Mouse (Mus musculus): ENCODE data around the gene Lhx6. TPM values are rescaled to one million over a fixed set of nuclear protein-coding genes. Genes with fewer than 3 reads are reported as not detected.

Gene Lhx6
- total and polyA plus RNA-seq, 3 experiments = 0.11 to 0.42 (median 0.31) TPM

GRCm38 (mm10) chr2:36127973-36128372 lies 22.8 kb upstream of the Lhx6 start:
- in situ Hi-C loops (cut with MboI; ENCODE audit: low pct_ligation_motif_present, low pct_unique_long_range_greater_than_20kb, low sequenced_read_pairs) (no loop called here), dilution Hi-C loops (cut with MboI; ENCODE audit: extremely low pct_ligation_motif_present, extremely low pct_unique_long_range_greater_than_20kb, low sequenced_read_pairs) (no loop called here)
- H3K36me3 ChIP-seq (replicated peaks in 1 of 2; ENCODE audit: control insufficient read depth in 1 of 2, insufficient read depth in 1 of 2, low read length in 1 of 2) = peaks cover 53 to 85% of the 10 kb centered on the region in 2 experiments
- no peaks in the 10 kb centered on the region for H3K9me3 ChIP-seq (replicated peaks; ENCODE audit: low read length)
- no peak overlapping the region for H3K4me2 ChIP-seq (ENCODE audit: insufficient read depth, low read depth, poor library complexity, severe bottlenecking)
- TF ChIP-seq SIN3A (IDR thresholded peaks at IDR 0.05; ENCODE audit: low read length) = no peak
- TF ChIP-seq TBP (conservative IDR thresholded peaks at IDR 0.05; ENCODE audit: low read depth, low read length) = no peak
- no peak for TF ChIP-seq CHD1 (IDR thresholded peaks at IDR 0.05; ENCODE audit: low read depth, low read length)
- no peak for TF ChIP-seq KAT2A (IDR thresholded peaks at IDR 0.05; ENCODE audit: insufficient replicate concordance, low read length)
- no peak for TF ChIP-seq EP300 (IDR thresholded peaks at IDR 0.05; ENCODE audit: low read length)
- no peak for TF ChIP-seq NRF1 (IDR thresholded peaks at IDR 0.05; ENCODE audit: low read depth, low read length)
- no peak for TF ChIP-seq PAX5 (IDR thresholded peaks at IDR 0.05; ENCODE audit: low read length)
- no peak for TF ChIP-seq ZC3H11A (IDR thresholded peaks at IDR 0.05; ENCODE audit: low read depth, low read length)
- no peak overlapping the region for H3K27ac ChIP-seq (ENCODE audit: insufficient read depth, low read depth)
- H3K79me2 ChIP-seq (replicated peaks; ENCODE audit: control insufficient read depth, extremely low read depth, insufficient read depth, poor library complexity, severe bottlenecking) = no peaks in the 10 kb centered on the region
- no peak overlapping the region for H3K4me3 ChIP-seq (replicated peaks in 1 of 3; ENCODE audit: low read depth in 2 of 3, low read length in 2 of 3, poor library complexity in 1 of 3)
- no peak overlapping the region for H3K9ac ChIP-seq (ENCODE audit: insufficient read depth, low read depth)
- H3K27me3 ChIP-seq (replicated peaks) = no peaks in the 10 kb centered on the region
- no peak for DNase-seq (ENCODE audit: extremely low read depth)
- no peaks in the 10 kb centered on the region for H3K4me1 ChIP-seq (ENCODE audit: control insufficient read depth in 1 of 2, insufficient read depth in 2 of 2)

- H3K4me2 ChIP-seq (ENCODE audit: insufficient read depth, low read depth, poor library complexity, severe bottlenecking) = no peak overlapping the region
- no peak overlapping the region for H3K27ac ChIP-seq (ENCODE audit: insufficient read depth, low read depth)
- H3K9me3 ChIP-seq (replicated peaks; ENCODE audit: low read length) = no peaks in the 10 kb centered on the region
- dilution Hi-C loops (cut with MboI; ENCODE audit: extremely low pct_ligation_motif_present, extremely low pct_unique_long_range_greater_than_20kb, low sequenced_read_pairs) = no loop called here
- H3K9ac ChIP-seq (ENCODE audit: insufficient read depth, low read depth) = no peak overlapping the region
- no peaks in the 10 kb centered on the region for H3K4me1 ChIP-seq (ENCODE audit: control insufficient read depth in 1 of 2, insufficient read depth in 2 of 2)
- no peaks in the 10 kb centered on the region for H3K27me3 ChIP-seq (replicated peaks)
- H3K79me2 ChIP-seq (replicated peaks; ENCODE audit: control insufficient read depth, extremely low read depth, insufficient read depth, poor library complexity, severe bottlenecking) = no peaks in the 10 kb centered on the region
- in situ Hi-C loops (cut with MboI; ENCODE audit: low pct_ligation_motif_present, low pct_unique_long_range_greater_than_20kb, low sequenced_read_pairs) = no loop called here
- no peak overlapping the region for H3K4me3 ChIP-seq (replicated peaks in 1 of 3; ENCODE audit: low read depth in 2 of 3, low read length in 2 of 3, poor library complexity in 1 of 3)
- TF ChIP-seq ZC3H11A (IDR thresholded peaks at IDR 0.05; ENCODE audit: low read depth, low read length) (no peak), GABPA (IDR thresholded peaks at IDR 0.05; ENCODE audit: insufficient replicate concordance, low read depth, low read length) (no peak), USF2 (conservative IDR thresholded peaks at IDR 0.05; ENCODE audit: low read depth, low read length) (no peak), JUN (IDR thresholded peaks at IDR 0.05; ENCODE audit: insufficient read depth, low read depth, low read length) (no peak), SMC3 (IDR thresholded peaks at IDR 0.05; ENCODE audit: low read depth, low read length) (no peak), EP300 (IDR thresholded peaks at IDR 0.05; ENCODE audit: low read length) (no peak), ZMIZ1 (IDR thresholded peaks at IDR 0.05; ENCODE audit: low read depth, low read length) (no peak)
- peaks cover 60 to 85% of the 10 kb centered on the region in 2 experiments for H3K36me3 ChIP-seq (replicated peaks in 1 of 2; ENCODE audit: control insufficient read depth in 1 of 2, insufficient read depth in 1 of 2, low read length in 1 of 2)
- DNase-seq (ENCODE audit: extremely low read depth) = no peak
Measured at GRCm38 (mm10) chr2:36126795-36127429, 21.7 kb upstream of the Lhx6 start.

- H3K27ac ChIP-seq (ENCODE audit: insufficient read depth, low read depth) = no peak overlapping the region
- no peak overlapping the region for H3K4me2 ChIP-seq (ENCODE audit: insufficient read depth, low read depth, poor library complexity, severe bottlenecking)
- no peak overlapping the region for H3K4me3 ChIP-seq (replicated peaks in 1 of 3; ENCODE audit: low read depth in 2 of 3, low read length in 2 of 3, poor library complexity in 1 of 3)
- H3K9ac ChIP-seq (ENCODE audit: insufficient read depth, low read depth) = no peak overlapping the region
- H3K79me2 ChIP-seq (replicated peaks; ENCODE audit: control insufficient read depth, extremely low read depth, insufficient read depth, poor library complexity, severe bottlenecking) = no peaks in the 10 kb centered on the region
- TF ChIP-seq MEF2A (IDR thresholded peaks at IDR 0.05; ENCODE audit: borderline replicate concordance, low read depth, low read length) = no peak
- no peak for TF ChIP-seq GABPA (IDR thresholded peaks at IDR 0.05; ENCODE audit: insufficient replicate concordance, low read depth, low read length)
- TF ChIP-seq E2F4 (IDR thresholded peaks at IDR 0.05; ENCODE audit: insufficient replicate concordance, low read depth, low read length) = no peak
- no peak for TF ChIP-seq SIN3A (IDR thresholded peaks at IDR 0.05; ENCODE audit: low read length)
- no peak for TF ChIP-seq ZC3H11A (IDR thresholded peaks at IDR 0.05; ENCODE audit: low read depth, low read length)
- TF ChIP-seq MAX (IDR thresholded peaks at IDR 0.05; ENCODE audit: low read length) = no peak
- no peak for TF ChIP-seq MAFK (IDR thresholded peaks at IDR 0.05; ENCODE audit: insufficient replicate concordance, low read length)
- TF ChIP-seq MAZ (IDR thresholded peaks at IDR 0.05; ENCODE audit: low read depth, low read length) = no peak
- no peak for TF ChIP-seq USF1 (IDR thresholded peaks at IDR 0.05; ENCODE audit: low read depth, low read length)
- no peak for TF ChIP-seq MXI1 (IDR thresholded peaks at IDR 0.05; ENCODE audit: low read depth, low read length)
- peaks cover 5% of the 10 kb centered on the region for H3K27me3 ChIP-seq (replicated peaks)
- H3K4me1 ChIP-seq (ENCODE audit: control insufficient read depth in 1 of 2, insufficient read depth in 2 of 2) = no peaks in the 10 kb centered on the region
- no peaks in the 10 kb centered on the region for H3K9me3 ChIP-seq (replicated peaks; ENCODE audit: low read length)
- in situ Hi-C loops (cut with MboI; ENCODE audit: low pct_ligation_motif_present, low pct_unique_long_range_greater_than_20kb, low sequenced_read_pairs) = no loop called here
- no peak for DNase-seq (ENCODE audit: extremely low read depth)
- peaks cover 11 to 20% of the 10 kb centered on the region in 2 experiments for H3K36me3 ChIP-seq (replicated peaks in 1 of 2; ENCODE audit: control insufficient read depth in 1 of 2, insufficient read depth in 1 of 2, low read length in 1 of 2)
- dilution Hi-C loops (cut with MboI; ENCODE audit: extremely low pct_ligation_motif_present, extremely low pct_unique_long_range_greater_than_20kb, low sequenced_read_pairs) = no loop called here
Measured at GRCm38 (mm10) chr2:36112632-36113031, 7.4 kb upstream of the Lhx6 start.

Measured in CH12.LX (cell line).